Mouse (Mus musculus) forebrain, embryonic 13.5 days (tissue): ENCODE results near the gene Gucy2d. TPM values are rescaled to one million over a fixed set of nuclear protein-coding genes. Genes with fewer than 3 reads are reported as not detected.

Experiments
- ATAC-seq: fragments of 200-750 bp; cut with Nextera tagmentation; 2 replicates; pipeline ENCODE4 v1.8.0; 2017
- H3K27ac ChIP-seq: fragments of 300-500 bp; sonication (generic); 2 replicates; pipeline ENCODE4 v1.5.1; 2015; ENCODE audit warnings: inconsistent platforms, mild to moderate bottlenecking, moderate library complexity
- H3K27me3 ChIP-seq: fragments of 300-500 bp; sonication (generic); 2 replicates; pipeline ENCODE4 v1.6.1; 2015; ENCODE audit warnings: mild to moderate bottlenecking, inconsistent platforms
- H3K36me3 ChIP-seq: fragments of 300-500 bp; sonication (generic); 2 replicates; pipeline ENCODE4 v1.6.1; 2015; ENCODE audit warnings: mild to moderate bottlenecking, inconsistent platforms; ENCODE audit not compliant: poor library complexity, severe bottlenecking
- H3K4me1 ChIP-seq: fragments of 300-500 bp; sonication (generic); 2 replicates; pipeline ENCODE4 v1.6.1; 2015; ENCODE audit warnings: inconsistent platforms
- H3K4me2 ChIP-seq: fragments of 300-500 bp; sonication (generic); 2 replicates; pipeline ENCODE4 v1.6.1; 2015; ENCODE audit warnings: inconsistent platforms, mild to moderate bottlenecking, moderate library complexity
- H3K4me3 ChIP-seq: fragments of 300-500 bp; sonication (generic); 2 replicates; pipeline ENCODE4 v1.5.1; 2015; ENCODE audit warnings: mild to moderate bottlenecking, inconsistent platforms
- H3K9ac ChIP-seq: fragments of 300-500 bp; sonication (generic); 2 replicates; pipeline ENCODE4 v1.6.1; 2015; ENCODE audit warnings: mild to moderate bottlenecking, inconsistent platforms
- H3K9me3 ChIP-seq: fragments of 300-500 bp; sonication (generic); replicated peaks from 2 replicates; pipeline ENCODE4 v1.6.1; 2016; ENCODE audit warnings: inconsistent platforms
- WGBS: fragments of 180-500 bp; shearing (Covaris S2); methylation state at CpG from one replicate; pipeline ENCODE4 v1.1.7; 2015; 5-methylcytosine and 5-hydroxymethylcytosine counted together
- polyA plus RNA-seq: library from polyadenylated mRNA; unstranded; fragments of >200 nt; fragmentation: Nextera tagmentation; extraction: Ambion mirVana; gene quantifications from 2 replicates; pipeline ENCODE4 v1.2.1, GENCODE M21; 2015

Gucy2d gene
- polyA plus RNA-seq, 1 experiment from 2014 or later, result not detected

DNA sequence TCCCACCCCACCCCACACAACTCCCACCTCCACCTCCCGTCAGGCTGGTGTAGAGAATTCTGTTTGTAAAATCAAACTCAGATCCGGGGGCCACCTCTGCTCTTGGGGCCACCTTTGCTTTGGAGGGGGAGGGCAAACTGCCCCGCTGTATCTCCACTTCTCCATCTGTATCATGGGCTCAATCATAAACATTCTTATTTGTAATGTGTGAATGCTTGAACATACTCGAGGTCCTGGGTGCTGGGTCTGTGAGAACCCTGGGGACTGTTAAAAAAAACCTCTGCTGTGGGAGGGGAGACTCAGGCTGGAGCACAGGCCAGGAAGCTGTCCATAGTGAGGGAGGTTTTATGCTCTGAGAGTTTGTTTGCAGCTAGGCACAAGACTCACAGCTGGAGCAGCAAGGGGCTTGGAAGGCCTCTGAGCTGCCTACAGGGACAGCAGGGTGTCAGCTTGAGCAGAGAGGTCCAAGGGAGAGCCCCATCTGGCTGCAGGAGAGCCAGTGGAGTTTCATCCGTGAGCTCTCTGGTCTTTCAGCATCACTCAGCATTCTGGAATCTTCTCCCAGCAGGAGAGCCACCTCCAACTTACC is 64.6 kb downstream of the Gucy2d start:
- H3K4me3 ChIP-seq, result no peak overlapping the region
- H3K4me1 ChIP-seq, result peaks cover 16% of the 10 kb centered on the region
- H3K27me3 ChIP-seq, result no peaks in the 10 kb centered on the region
- no peaks in the 10 kb centered on the region for H3K9me3 ChIP-seq
- no peaks in the 10 kb centered on the region for H3K36me3 ChIP-seq
- ATAC-seq, result no peak
- peak overlapping the region; percentile 12; the same call in 1 of the 2 replicates for H3K9ac ChIP-seq
- WGBS, result 45% methylated on average over 5 of the region's 5 CpGs
- H3K27ac ChIP-seq, result no peak overlapping the region
- no peak overlapping the region for H3K4me2 ChIP-seq

DNA sequence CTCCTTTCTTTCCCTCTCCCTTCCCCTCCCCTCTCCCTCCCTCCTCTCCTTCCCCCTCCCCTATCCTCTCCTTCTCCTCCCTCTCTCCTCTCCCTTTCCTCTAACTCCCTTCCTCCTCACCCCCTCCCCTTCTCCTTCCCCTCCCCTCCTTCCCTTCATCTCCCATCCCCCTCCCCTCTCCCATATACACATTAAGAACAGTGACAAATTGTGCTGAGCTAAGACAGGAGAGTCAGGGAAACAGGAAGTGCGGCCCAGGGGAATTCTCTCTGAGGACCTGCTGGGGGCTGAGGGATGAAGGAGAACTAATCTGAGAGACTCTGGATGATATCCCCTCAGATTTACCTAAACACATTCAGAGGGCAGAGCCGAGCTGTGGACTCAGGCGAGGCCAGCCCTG is 65.4 kb downstream of the Gucy2d start:
- whole genome bisulfite sequencing, result 44% methylated on average over 3 of the region's 3 CpGs
- Histone ChIP-seq H3K9me3 (no peaks in the 10 kb centered on the region), H3K27ac (no peak overlapping the region), H3K4me3 (no peak overlapping the region), H3K27me3 (no peaks in the 10 kb centered on the region), H3K4me2 (no peak overlapping the region), H3K36me3 (no peaks in the 10 kb centered on the region), H3K9ac (no peak overlapping the region), H3K4me1 (peaks cover 16% of the 10 kb centered on the region)
- no peak for ATAC-seq

DNA sequence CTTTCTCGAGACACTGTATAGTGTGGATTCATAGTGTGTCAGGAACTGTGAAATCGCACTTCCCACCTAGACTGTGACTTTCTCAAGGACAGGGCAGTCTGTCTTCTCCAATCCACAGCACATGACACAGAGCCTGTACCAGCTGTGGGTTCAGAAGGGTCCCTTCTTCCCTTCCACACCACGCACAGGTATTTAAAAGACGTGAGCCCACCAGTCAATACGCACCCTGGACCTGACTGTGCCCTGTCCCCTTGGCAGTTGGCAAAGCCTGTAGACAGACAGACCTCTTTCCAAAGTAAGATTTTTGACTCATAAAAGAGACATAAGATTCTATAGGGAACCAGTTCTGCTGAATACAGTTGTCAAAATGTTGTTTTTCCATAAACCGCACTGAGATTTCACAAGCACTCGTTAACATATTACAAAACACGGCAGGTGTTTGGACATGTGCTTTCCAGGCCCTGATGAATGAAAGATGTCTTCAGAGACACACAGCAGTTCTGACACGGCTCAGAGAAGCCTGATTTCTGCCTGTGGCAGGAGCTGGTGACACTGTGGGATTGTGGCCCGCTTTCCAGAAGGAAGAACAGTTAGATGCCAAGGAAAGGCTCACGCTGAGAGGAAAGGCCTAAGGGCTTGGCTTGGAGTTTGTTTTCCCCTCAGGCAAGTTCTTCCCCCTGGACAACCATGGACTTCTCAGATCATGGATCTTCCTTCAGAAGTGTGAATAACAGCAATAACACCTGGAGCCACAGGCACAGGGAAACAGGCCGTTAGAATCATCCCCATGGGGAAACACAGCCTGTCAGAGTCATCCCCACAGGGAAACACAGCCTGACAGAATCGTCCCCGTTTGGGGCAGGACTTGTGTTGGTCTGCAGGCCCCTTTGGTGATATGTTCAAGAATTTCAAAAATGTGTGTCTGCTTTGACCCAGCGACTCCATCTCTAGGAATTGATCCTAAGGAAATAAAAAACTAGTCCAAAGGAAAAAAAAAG is 71.0 kb downstream of the Gucy2d start:
- ATAC-seq, result no peak
- Histone ChIP-seq H3K4me2 (no peak overlapping the region), H3K36me3 (no peaks in the 10 kb centered on the region), H3K4me3 (no peak overlapping the region), H3K4me1 (no peaks in the 10 kb centered on the region), H3K27ac (no peak overlapping the region), H3K27me3 (no peaks in the 10 kb centered on the region), H3K9me3 (no peaks in the 10 kb centered on the region), H3K9ac (no peak overlapping the region)
- 72% methylated on average over 15 of the region's 15 CpGs for WGBS

DNA sequence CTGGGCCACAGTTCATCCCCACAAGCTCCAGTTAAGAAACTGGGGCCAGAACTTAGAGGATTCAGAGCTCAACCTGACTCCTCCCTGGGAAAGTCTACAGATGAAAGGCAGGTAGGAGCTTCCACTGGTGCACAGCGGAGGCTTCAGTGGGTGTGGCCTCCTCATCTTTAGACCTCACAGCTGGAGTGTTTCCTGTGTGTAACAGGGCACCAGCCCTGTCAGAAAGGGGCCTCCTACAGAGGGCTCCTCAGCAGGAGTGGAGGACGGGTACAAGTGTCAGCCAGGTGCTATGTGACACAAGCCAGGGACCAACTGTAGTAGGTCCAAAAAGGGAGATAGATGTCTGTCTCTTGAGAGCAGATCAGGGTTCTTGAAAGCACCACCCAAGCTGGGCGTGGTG is 73.0 kb downstream of the Gucy2d start:
- Histone ChIP-seq H3K27me3 (no peaks in the 10 kb centered on the region), H3K4me1 (no peaks in the 10 kb centered on the region), H3K4me3 (no peak overlapping the region), H3K9ac (no peak overlapping the region), H3K9me3 (no peaks in the 10 kb centered on the region), H3K4me2 (no peak overlapping the region), H3K27ac (no peak overlapping the region), H3K36me3 (no peaks in the 10 kb centered on the region)
- no peak for ATAC-seq
- 82% methylated on average over 3 of the region's 3 CpGs for WGBS

DNA sequence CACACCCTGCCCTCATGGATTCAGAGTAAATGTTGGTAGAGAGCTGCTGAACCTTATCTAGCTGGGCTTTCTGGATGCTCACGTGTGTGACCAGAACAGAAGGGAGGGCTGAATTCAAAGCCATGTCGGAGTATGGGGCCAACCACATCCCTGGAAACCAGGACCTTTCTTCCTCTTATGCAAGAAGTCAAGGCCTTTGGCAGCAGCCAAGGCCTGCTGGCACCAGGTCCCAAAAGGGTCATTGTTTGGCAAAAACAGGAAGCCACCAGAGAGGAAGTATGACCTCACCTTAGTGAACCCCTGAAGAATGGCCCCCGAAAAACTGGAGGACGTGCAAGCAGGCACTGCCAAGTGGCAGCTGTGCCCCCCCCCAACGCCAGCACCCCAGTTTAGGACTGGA is 82.4 kb downstream of the Gucy2d start:
- Histone ChIP-seq H3K4me2 (no peak overlapping the region), H3K4me1 (peaks cover 19% of the 10 kb centered on the region), H3K4me3 (no peak overlapping the region), H3K27ac (no peak overlapping the region), H3K27me3 (no peaks in the 10 kb centered on the region), H3K9me3 (no peaks in the 10 kb centered on the region), H3K9ac (no peak overlapping the region), H3K36me3 (no peaks in the 10 kb centered on the region)
- 83% methylated on average over 5 of the region's 5 CpGs for WGBS
- ATAC-seq, result no peak

DNA sequence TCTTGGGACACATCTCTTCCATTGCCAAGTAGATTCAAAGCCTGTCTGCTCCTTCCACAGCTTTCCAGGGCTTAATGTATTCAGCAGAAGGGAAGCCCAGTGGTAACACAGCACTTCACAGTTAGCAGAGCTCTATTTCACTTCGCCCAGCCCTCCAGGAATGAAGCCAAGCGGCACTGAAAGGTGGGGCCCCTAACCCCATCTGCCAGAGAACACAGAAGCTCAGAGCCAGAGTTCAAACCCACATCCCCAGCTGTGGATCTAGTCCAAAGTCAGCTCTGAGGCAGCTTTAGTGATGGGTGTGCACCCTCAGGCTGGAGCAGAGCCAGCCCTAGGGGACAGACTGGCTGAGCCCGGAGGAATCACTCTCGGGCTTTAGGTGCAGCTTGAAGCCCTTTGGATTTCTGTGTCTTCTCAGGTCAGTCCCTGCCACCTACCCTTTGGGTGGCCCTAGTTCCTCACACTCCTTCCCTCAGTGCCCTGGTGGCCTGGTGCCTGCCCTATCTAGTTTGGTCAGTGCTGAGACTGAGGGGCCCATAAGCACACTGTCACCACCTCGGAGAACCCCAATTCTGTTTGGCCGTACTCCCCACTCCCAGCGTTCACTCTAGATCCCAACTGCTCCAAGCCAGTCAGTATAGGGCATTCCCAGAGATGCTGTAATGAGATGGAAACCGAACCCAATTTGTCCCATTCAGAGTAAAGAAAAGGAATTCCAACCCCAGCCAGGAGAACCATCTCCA is 83.0 kb downstream of the Gucy2d start:
- H3K4me1 ChIP-seq, result peaks cover 19% of the 10 kb centered on the region
- peak; percentile 30; the same call in 1 of the 2 replicates for ATAC-seq
- H3K9me3 ChIP-seq, result no peaks in the 10 kb centered on the region
- no peaks in the 10 kb centered on the region for H3K27me3 ChIP-seq
- H3K36me3 ChIP-seq, result no peaks in the 10 kb centered on the region
- 0 out of 2 replicates have a peak overlapping the region, but pooled peaks have one; percentile 25 for H3K27ac ChIP-seq
- 74% methylated on average over 8 of the region's 8 CpGs for WGBS
- no peak overlapping the region for H3K9ac ChIP-seq
- no peak overlapping the region for H3K4me3 ChIP-seq
- H3K4me2 ChIP-seq, result no peak overlapping the region; the same call in 1 of the 2 replicates

DNA sequence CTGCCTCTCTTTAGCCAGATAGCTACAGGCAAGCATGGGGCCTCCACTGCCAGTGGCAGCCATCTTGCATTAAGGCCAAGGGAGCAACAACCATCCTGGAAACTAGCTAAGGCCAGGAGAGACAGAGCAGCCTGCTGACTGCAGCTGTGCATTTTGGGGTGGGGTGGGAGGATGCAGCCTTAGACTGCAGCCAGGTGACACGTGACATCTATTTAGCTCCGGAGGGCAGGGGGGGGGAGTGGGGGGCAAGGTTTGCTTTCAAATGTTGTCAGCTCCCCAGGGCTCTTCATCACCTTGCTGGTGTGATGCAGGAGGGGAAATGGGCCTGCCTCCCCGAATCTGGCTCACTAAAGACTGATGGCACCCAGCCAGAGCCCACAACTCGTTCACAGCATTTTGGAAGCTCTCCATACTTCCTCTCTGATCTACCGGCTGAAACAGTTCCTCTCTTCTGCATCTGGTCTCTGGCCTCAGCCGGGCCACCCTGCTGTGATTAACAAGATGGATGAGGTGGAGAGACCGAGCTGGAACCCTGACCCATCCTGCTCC is 83.7 kb downstream of the Gucy2d start:
- peak overlapping the region; percentile 25 for H3K27ac ChIP-seq
- no peaks in the 10 kb centered on the region for H3K27me3 ChIP-seq
- no peak overlapping the region for H3K9ac ChIP-seq
- H3K9me3 ChIP-seq, result no peaks in the 10 kb centered on the region
- 10% methylated on average over 7 of the region's 7 CpGs for WGBS
- H3K36me3 ChIP-seq, result no peaks in the 10 kb centered on the region
- peak overlapping the region; percentile 18; the same call in 1 of the 2 replicates for H3K4me2 ChIP-seq
- H3K4me1 ChIP-seq, result peaks cover 19% of the 10 kb centered on the region
- peak; percentile 48 for ATAC-seq
- H3K4me3 ChIP-seq, result no peak overlapping the region

DNA sequence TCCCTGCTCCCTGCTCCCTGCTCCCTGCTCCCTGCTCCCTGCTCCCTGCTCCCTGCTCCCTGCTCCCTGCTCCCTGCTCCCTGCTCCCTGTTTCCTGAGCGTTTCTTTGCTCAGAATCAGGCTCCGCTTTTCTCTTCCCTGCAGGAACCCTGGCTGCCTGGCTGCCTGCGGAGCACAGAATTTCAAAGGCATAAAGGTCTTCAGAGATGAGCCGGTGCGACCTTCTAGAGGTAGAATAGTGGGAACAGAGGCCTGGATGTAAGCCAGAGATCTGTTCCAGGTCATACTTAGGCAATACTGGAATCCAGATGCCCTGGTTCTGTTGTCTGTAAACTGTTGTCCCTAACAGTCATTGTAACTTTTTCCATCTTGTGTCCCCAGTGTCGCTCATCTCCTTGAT is 84.2 kb downstream of the Gucy2d start:
- WGBS, result 32% methylated on average over 6 of the region's 6 CpGs
- no peaks in the 10 kb centered on the region for H3K27me3 ChIP-seq

DNA sequence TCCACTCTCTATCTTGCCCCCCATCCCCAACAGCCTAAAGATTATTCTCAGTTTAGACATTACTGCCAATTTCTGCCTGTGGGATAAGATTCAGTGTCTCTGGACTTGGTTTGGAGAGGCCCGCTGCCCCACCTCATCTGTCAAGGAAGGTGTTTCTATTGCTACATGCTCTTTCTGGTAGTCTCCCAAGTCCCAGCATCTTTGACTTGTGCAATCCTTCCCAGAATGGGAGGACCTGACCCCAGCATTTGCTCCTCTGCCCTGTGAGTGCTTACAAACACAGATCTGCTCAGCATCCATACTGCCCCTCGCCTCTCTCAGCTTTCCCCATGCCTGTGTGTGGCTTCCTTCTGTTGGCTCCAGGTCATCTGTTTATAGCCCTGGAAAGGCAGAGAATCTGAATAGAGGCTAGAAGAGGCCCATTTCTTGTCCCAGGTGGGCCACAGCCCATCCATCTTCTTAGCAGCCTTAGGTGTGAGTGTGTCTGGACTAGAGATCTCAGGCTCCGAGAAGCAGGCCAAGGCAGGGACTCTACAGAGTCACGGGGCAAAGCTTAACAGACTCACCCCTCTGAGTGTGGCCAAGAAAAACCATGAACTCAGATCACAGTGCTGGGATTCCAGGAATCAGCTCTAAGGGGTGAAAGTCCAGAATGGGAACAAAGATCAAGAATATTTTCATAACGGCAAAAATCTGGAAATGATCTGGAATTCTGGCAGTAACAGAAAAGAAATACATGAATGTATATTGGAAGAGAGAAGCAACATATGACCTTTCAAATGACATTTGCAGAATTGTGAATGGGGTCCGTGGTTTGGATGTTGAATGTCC is 84.9 kb downstream of the Gucy2d start:
- Histone ChIP-seq H3K27ac (no peak overlapping the region), H3K36me3 (no peaks in the 10 kb centered on the region), H3K9ac (no peak overlapping the region), H3K4me3 (no peak overlapping the region), H3K27me3 (no peaks in the 10 kb centered on the region), H3K9me3 (no peaks in the 10 kb centered on the region), H3K4me1 (peaks cover 19% of the 10 kb centered on the region), H3K4me2 (no peak overlapping the region)
- ATAC-seq, result no peak
- WGBS, result 82% methylated on average over 6 of the region's 6 CpGs

More for the DNA sequence above, 84.2 kb downstream of the Gucy2d start:
- 0 out of 2 replicates have a peak overlapping the region, but pooled peaks have one; percentile 18 for H3K4me2 ChIP-seq
- H3K4me3 ChIP-seq, result no peak overlapping the region
- H3K9me3 ChIP-seq, result no peaks in the 10 kb centered on the region
- peaks cover 19% of the 10 kb centered on the region for H3K4me1 ChIP-seq
- no peak for ATAC-seq
- H3K9ac ChIP-seq, result no peak overlapping the region
- no peaks in the 10 kb centered on the region for H3K36me3 ChIP-seq
- H3K27ac ChIP-seq, result peak overlapping the region; percentile 25
